Mouse (Mus musculus) forebrain, embryonic 14.5 days (tissue): ENCODE measurements around the gene Snapc4. TPM values are rescaled to one million over a fixed set of nuclear protein-coding genes. Genes with fewer than 3 reads are reported as not detected.

Experiments used
- ATAC-seq: fragments of 200-750 bp; cut with Nextera tagmentation; 2 replicates; pipeline ENCODE4 v1.8.0; 2017; ENCODE audit warnings: mild to moderate bottlenecking, moderate library complexity
- DNase-seq: peaks from one replicate; pipeline ENCODE4 v3.0.0-alpha.2; 2015; ENCODE audit warnings: low spot score
- H3K27ac ChIP-seq: fragments of 300-500 bp; sonication (generic); 2 replicates; pipeline ENCODE4 v1.5.1; 2014; ENCODE audit warnings: low read depth, mild to moderate bottlenecking, control low read depth, low read length, moderate library complexity
- H3K27me3 ChIP-seq: fragments of 300-500 bp; sonication (generic); replicated peaks from 2 replicates; pipeline ENCODE4 v1.6.1; 2014; ENCODE audit warnings: low read length, control low read depth, mixed read lengths; ENCODE audit not compliant: control insufficient read depth, insufficient read depth
- H3K36me3 ChIP-seq: fragments of 300-500 bp; sonication (generic); 2 replicates; pipeline ENCODE4 v1.6.1; 2014; ENCODE audit warnings: low read length, control low read depth; ENCODE audit not compliant: control insufficient read depth, insufficient read depth
- H3K4me1 ChIP-seq: fragments of 300-500 bp; sonication (generic); 2 replicates; pipeline ENCODE4 v1.6.1; 2014; ENCODE audit warnings: antibody characterized with exemption, low read length, control low read depth; ENCODE audit not compliant: control insufficient read depth, insufficient read depth
- H3K4me2 ChIP-seq: fragments of 300-500 bp; sonication (generic); 2 replicates; pipeline ENCODE4 v1.6.1; 2014; ENCODE audit warnings: mild to moderate bottlenecking, control low read depth, low read length
- H3K4me3 ChIP-seq: fragments of 300-500 bp; sonication (generic); 2 replicates; pipeline ENCODE4 v1.5.1; 2014; ENCODE audit warnings: low read depth, low read length, control low read depth
- H3K9ac ChIP-seq: fragments of 300-500 bp; sonication (generic); 2 replicates; pipeline ENCODE4 v1.6.1; 2014; ENCODE audit warnings: mild to moderate bottlenecking, low read length, control low read depth, moderate library complexity
- H3K9me3 ChIP-seq: fragments of 300-500 bp; sonication (generic); replicated peaks from 2 replicates; pipeline ENCODE4 v1.6.1; 2016; ENCODE audit warnings: low read length, control low read depth, mixed read lengths; ENCODE audit not compliant: control insufficient read depth
- WGBS: fragments of 180-500 bp; shearing (Covaris S2); extraction: QIAGEN DNeasy Blood & Tissue Kit; methylation state at CpG from one replicate; pipeline ENCODE4 v1.1.7; 2014; 5-methylcytosine and 5-hydroxymethylcytosine counted together
- polyA plus RNA-seq: library from polyadenylated mRNA; unstranded; fragments of >200 nt; fragmentation: Nextera tagmentation; extraction: Ambion mirVana; gene quantifications from 2 replicates; pipeline ENCODE4 v1.2.1, GENCODE M21; 2014

Snapc4 gene
- polyA plus RNA-seq, 1 experiment from 2014 or later, result 15.7 TPM

GRCm38 (mm10) chr2:26353066-26353980, 27.1 kb downstream of the Snapc4 start:
- H3K27ac ChIP-seq, result no peak overlapping the region
- DNase-seq, result no peak
- peaks cover 22% of the 10 kb centered on the region for H3K36me3 ChIP-seq
- H3K4me2 ChIP-seq, result peak overlapping the region; percentile 95
- H3K9me3 ChIP-seq, result no peaks in the 10 kb centered on the region
- 90% methylated on average over 11 of the region's 11 CpGs for WGBS
- no peak for ATAC-seq
- H3K9ac ChIP-seq, result peak overlapping the region; percentile 91
- H3K27me3 ChIP-seq, result no peaks in the 10 kb centered on the region
- peaks cover 15% of the 10 kb centered on the region for H3K4me1 ChIP-seq
- peak overlapping the region; percentile 82 for H3K4me3 ChIP-seq

GRCm38 (mm10) chr2:26352291-26352910, 28.1 kb downstream of the Snapc4 start:
- Histone ChIP-seq H3K4me1 (peaks cover 15% of the 10 kb centered on the region), H3K27me3 (no peaks in the 10 kb centered on the region), H3K4me2 (peak overlapping the region; percentile 95), H3K9ac (peak overlapping the region; percentile 91), H3K9me3 (no peaks in the 10 kb centered on the region), H3K4me3 (peak overlapping the region; percentile 82), H3K36me3 (peaks cover 31% of the 10 kb centered on the region), H3K27ac (peak overlapping the region; percentile 79)
- WGBS, result 3% methylated on average over 36 of the region's 36 CpGs
- DNase-seq (no peak), ATAC-seq (peak; percentile 66)

GRCm38 (mm10) chr2:26351358-26352290, 28.8 kb downstream of the Snapc4 start, which contains the start of gene Dnlz:
TSS of gene Dnlz (minus strand) at chr2:26352110.
- Histone ChIP-seq H3K9ac (peak within 1 kb of the TSS; percentile 94), H3K4me1 (peaks cover 15% of the 10 kb centered on the region), H3K9me3 (no peaks in the 10 kb centered on the region), H3K4me3 (peak within 1 kb of the TSS; percentile 82), H3K27ac (peak within 1 kb of the TSS; percentile 79), H3K36me3 (peaks cover 39% of the 10 kb centered on the region), H3K27me3 (no peaks in the 10 kb centered on the region), H3K4me2 (peak within 1 kb of the TSS; percentile 95)
- DNase-seq (peak; percentile 96), ATAC-seq (peak; percentile 88)
- 2% methylated on average over 62 of the region's 62 CpGs for WGBS

GRCm38 (mm10) chr2:26348241-26348640, 32.2 kb downstream of the Snapc4 start:
- Histone ChIP-seq H3K36me3 (peaks cover 73% of the 10 kb centered on the region), H3K9me3 (no peaks in the 10 kb centered on the region), H3K4me3 (no peak overlapping the region), H3K27me3 (no peaks in the 10 kb centered on the region), H3K9ac (no peak overlapping the region), H3K4me2 (no peak overlapping the region), H3K27ac (no peak overlapping the region), H3K4me1 (peaks cover 15% of the 10 kb centered on the region)
- WGBS, result 76% methylated on average over 6 of the region's 6 CpGs
- DNase-seq, result no peak
- ATAC-seq, result no peak

- no peak for ATAC-seq
- Histone ChIP-seq H3K27ac (no peak overlapping the region), H3K36me3 (peaks cover 92% of the 10 kb centered on the region), H3K4me1 (no peaks in the 10 kb centered on the region), H3K4me3 (no peak overlapping the region), H3K27me3 (no peaks in the 10 kb centered on the region), H3K4me2 (no peak overlapping the region), H3K9me3 (no peaks in the 10 kb centered on the region), H3K9ac (no peak overlapping the region)
- 83% methylated on average over 11 of the region's 11 CpGs for WGBS
- no peak for DNase-seq
These were observed 37.6 kb downstream of the Snapc4 start for GRCm38 (mm10) chr2:26342609-26343490.

- peaks cover 84% of the 10 kb centered on the region for H3K36me3 ChIP-seq
- H3K9ac ChIP-seq, result no peak overlapping the region
- ATAC-seq (no peak), DNase-seq (peak; percentile 46)
- H3K27me3 ChIP-seq, result no peaks in the 10 kb centered on the region
- H3K4me2 ChIP-seq, result no peak overlapping the region
- H3K9me3 ChIP-seq, result no peaks in the 10 kb centered on the region
- H3K4me1 ChIP-seq, result no peaks in the 10 kb centered on the region
- H3K4me3 ChIP-seq, result no peak overlapping the region
- WGBS, result 70% methylated on average over 10 of the region's 10 CpGs
- H3K27ac ChIP-seq, result no peak overlapping the region
These were observed 38.4 kb downstream of the Snapc4 start for GRCm38 (mm10) chr2:26342044-26342443.

- no peak overlapping the region for H3K9ac ChIP-seq
- no peaks in the 10 kb centered on the region for H3K9me3 ChIP-seq
- no peak overlapping the region for H3K4me2 ChIP-seq
- 90% methylated on average over 2 of the region's 2 CpGs for WGBS
- no peak overlapping the region for H3K4me3 ChIP-seq
- no peaks in the 10 kb centered on the region for H3K27me3 ChIP-seq
- DNase-seq (no peak), ATAC-seq (no peak)
- no peak overlapping the region for H3K27ac ChIP-seq
- H3K36me3 ChIP-seq, result peaks cover 79% of the 10 kb centered on the region
- H3K4me1 ChIP-seq, result no peaks in the 10 kb centered on the region
These were observed 38.9 kb downstream of the Snapc4 start for GRCm38 (mm10) chr2:26341510-26341981.

- H3K4me2 ChIP-seq, result no peak overlapping the region
- H3K4me1 ChIP-seq, result no peaks in the 10 kb centered on the region
- H3K27ac ChIP-seq, result no peak overlapping the region
- peaks cover 55% of the 10 kb centered on the region for H3K36me3 ChIP-seq
- H3K9me3 ChIP-seq, result no peaks in the 10 kb centered on the region
- DNase-seq (no peak), ATAC-seq (no peak)
- 87% methylated on average over 5 of the region's 5 CpGs for WGBS
- no peaks in the 10 kb centered on the region for H3K27me3 ChIP-seq
- no peak overlapping the region for H3K9ac ChIP-seq
- H3K4me3 ChIP-seq, result no peak overlapping the region
These were observed 41.3 kb downstream of the Snapc4 start for GRCm38 (mm10) chr2:26339204-26339551.
